Mouse (Mus musculus): Measurements from ENCODE around the gene Ftl1.

Gene Ftl1

GRCm38 (mm10) chr7:45413113-45413863 lies 46.4 kb downstream of the Ftl1 start, which contains the start of gene Ntf5:
Gene Ntf5, plus strand, starts transcription at chr7:45413695.
- no peak for DNase-seq (ENCODE audit: low spot score in 2 of 2)

GRCm38 (mm10) chr7:45412421-45412820 lies 47.3 kb downstream of the Ftl1 start:
- no peak for DNase-seq (ENCODE audit: low spot score in 2 of 2)

- DNase-seq (ENCODE audit: low spot score in 2 of 2): no peak
Observed at GRCm38 (mm10) chr7:45409497-45410163, 50.1 kb downstream of the Ftl1 start.

GRCm38 (mm10) chr7:45408949-45409348 lies 50.7 kb downstream of the Ftl1 start:
- DNase-seq (ENCODE audit: low spot score in 2 of 2): no peak

GRCm38 (mm10) chr7:45408351-45408750 lies 51.3 kb downstream of the Ftl1 start:
- no peak for DNase-seq (ENCODE audit: low spot score in 2 of 2)
